Mouse (Mus musculus): ENCODE measurements around the gene Coro6. TPM values are rescaled to one million over a fixed set of nuclear protein-coding genes. Genes with fewer than 3 reads are reported as not detected.

Gene Coro6
- total and polyA plus RNA-seq, 3 experiments, result 0.04 to 0.18 TPM; not detected in 1

GRCm38 (mm10) chr11:77440081-77440480 is 22.1 kb upstream of the Coro6 start:
- no peaks in the 10 kb centered on the region for H3K79me2 ChIP-seq (ENCODE audit: control insufficient read depth, insufficient read depth, low read length, poor library complexity)
- peaks cover 8 to 12% of the 10 kb centered on the region in 2 experiments for H3K36me3 ChIP-seq (ENCODE audit: control insufficient read depth in 1 of 2, insufficient read depth in 2 of 2, low read length in 2 of 2)
- no peak for DNase-seq (ENCODE audit: low read depth, low spot score)
- peaks cover 9 to 11% of the 10 kb centered on the region in 2 experiments for H3K4me1 ChIP-seq (ENCODE audit: control insufficient read depth in 1 of 2, insufficient read depth in 2 of 2, low read length in 2 of 2)
- H3K27ac ChIP-seq (ENCODE audit: control insufficient read depth, low read depth, low read length), result no peak overlapping the region
- H3K9me3 ChIP-seq (replicated peaks; ENCODE audit: insufficient read depth, low read length), result no peaks in the 10 kb centered on the region
- H3K27me3 ChIP-seq (ENCODE audit: control insufficient read depth in 1 of 2, insufficient read depth in 2 of 2, low read length in 2 of 2), result no peaks in the 10 kb centered on the region
- H3K9ac ChIP-seq (ENCODE audit: control insufficient read depth, low read depth, low read length, poor library complexity, severe bottlenecking), result no peak overlapping the region
- H3K4me3 ChIP-seq (ENCODE audit: control insufficient read depth in 1 of 2, insufficient read depth in 1 of 2, low read depth in 2 of 2, low read length in 2 of 2), result no peak overlapping the region
- TF ChIP-seq ETS1 (IDR thresholded peaks at IDR 0.05; ENCODE audit: low read depth, low read length), result no peak
- no peak for TF ChIP-seq MEF2A (IDR thresholded peaks at IDR 0.05; ENCODE audit: extremely low read depth, insufficient replicate concordance, low read depth, low read length, poor library complexity, severe bottlenecking)
- no peak for TF ChIP-seq MAX (IDR thresholded peaks at IDR 0.05; ENCODE audit: low read length)
- no peak for TF ChIP-seq JUND (IDR thresholded peaks at IDR 0.05; ENCODE audit: low read depth, low read length)
- TF ChIP-seq ELF1 (IDR thresholded peaks at IDR 0.05; ENCODE audit: low read depth, low read length), result no peak
- TF ChIP-seq KAT2A (conservative IDR thresholded peaks at IDR 0.05; ENCODE audit: low read depth, low read length), result no peak
- TF ChIP-seq TCF12 (IDR thresholded peaks at IDR 0.05; ENCODE audit: low read depth, low read length), result no peak
- TF ChIP-seq ZMIZ1 (IDR thresholded peaks at IDR 0.05; ENCODE audit: low read depth, low read length), result no peak
- TF ChIP-seq ZC3H11A (IDR thresholded peaks at IDR 0.05; ENCODE audit: low read depth, low read length), result no peak
- TF ChIP-seq TBP (IDR thresholded peaks at IDR 0.05; ENCODE audit: low read depth, low read length), result no peak
- TF ChIP-seq TAL1 (IDR thresholded peaks at IDR 0.05; ENCODE audit: low read length), result no peak
- no peak for TF ChIP-seq POLR2A (IDR thresholded peaks at IDR 0.05; ENCODE audit: control insufficient read depth in 1 of 2, insufficient read depth in 1 of 2, low read depth in 1 of 2, low read length in 2 of 2, poor library complexity in 1 of 2)

GRCm38 (mm10) chr11:77441020-77441419 is 21.2 kb upstream of the Coro6 start:
- DNase-seq (ENCODE audit: low read depth, low spot score), result no peak
- no peak overlapping the region for H3K4me3 ChIP-seq (ENCODE audit: control insufficient read depth in 1 of 2, insufficient read depth in 1 of 2, low read depth in 2 of 2, low read length in 2 of 2)

More at GRCm38 (mm10) chr11:77441020-77441419, 21.2 kb upstream of the Coro6 start:
- peaks cover 8 to 22% of the 10 kb centered on the region in 2 experiments for H3K36me3 ChIP-seq (ENCODE audit: control insufficient read depth in 1 of 2, insufficient read depth in 2 of 2, low read length in 2 of 2)
- no peak overlapping the region for H3K27ac ChIP-seq (ENCODE audit: control insufficient read depth, low read depth, low read length)
- no peaks in the 10 kb centered on the region for H3K27me3 ChIP-seq (ENCODE audit: control insufficient read depth in 1 of 2, insufficient read depth in 2 of 2, low read length in 2 of 2)
- no peaks in the 10 kb centered on the region for H3K9me3 ChIP-seq (replicated peaks; ENCODE audit: insufficient read depth, low read length)
- TF ChIP-seq MAZ (IDR thresholded peaks at IDR 0.05; ENCODE audit: low read depth, low read length) (no peak), TBP (IDR thresholded peaks at IDR 0.05; ENCODE audit: low read depth, low read length) (no peak), MYB (IDR thresholded peaks at IDR 0.05; ENCODE audit: low read depth, low read length) (no peak), TCF12 (IDR thresholded peaks at IDR 0.05; ENCODE audit: low read depth, low read length) (no peak), CHD1 (IDR thresholded peaks at IDR 0.05; ENCODE audit: low read depth, low read length) (no peak), ZC3H11A (IDR thresholded peaks at IDR 0.05; ENCODE audit: low read depth, low read length) (no peak), ZNF384 (IDR thresholded peaks at IDR 0.05; ENCODE audit: low read depth, low read length) (no peak), POLR2AphosphoS2 (IDR thresholded peaks at IDR 0.05; ENCODE audit: low read length) (no peak), E2F4 (IDR thresholded peaks at IDR 0.05; ENCODE audit: borderline replicate concordance, low read depth, low read length) (no peak), TAL1 (IDR thresholded peaks at IDR 0.05; ENCODE audit: low read length) (no peak), RAD21 (IDR thresholded peaks at IDR 0.05; ENCODE audit: low read depth, low read length) (no peak), CTCF (IDR thresholded peaks at IDR 0.05 in 2 of 3, conservative IDR thresholded peaks at IDR 0.05 in 1 of 3; ENCODE audit: control insufficient read depth in 1 of 3, insufficient read depth in 1 of 3, low read depth in 2 of 3, low read length in 3 of 3, poor library complexity in 1 of 3, severe bottlenecking in 1 of 3) (no peak), SMC3 (IDR thresholded peaks at IDR 0.05; ENCODE audit: low read depth, low read length) (no peak), MEF2A (IDR thresholded peaks at IDR 0.05; ENCODE audit: extremely low read depth, insufficient replicate concordance, low read depth, low read length, poor library complexity, severe bottlenecking) (no peak), POLR2A (IDR thresholded peaks at IDR 0.05; ENCODE audit: control insufficient read depth in 1 of 2, insufficient read depth in 1 of 2, low read depth in 1 of 2, low read length in 2 of 2, poor library complexity in 1 of 2) (no peak), EP300 (IDR thresholded peaks at IDR 0.05; ENCODE audit: low read depth in 1 of 2, low read length in 2 of 2) (no peak), GABPA (IDR thresholded peaks at IDR 0.05; ENCODE audit: low read depth, low read length) (no peak), MYC (IDR thresholded peaks at IDR 0.05; ENCODE audit: low read depth, low read length) (no peak), UBTF (IDR thresholded peaks at IDR 0.05; ENCODE audit: borderline replicate concordance, insufficient read depth, low read depth, low read length) (no peak)
- H3K4me1 ChIP-seq (ENCODE audit: control insufficient read depth in 1 of 2, insufficient read depth in 2 of 2, low read length in 2 of 2), result peaks cover 16 to 20% of the 10 kb centered on the region in 2 experiments
- no peaks in the 10 kb centered on the region for H3K79me2 ChIP-seq (ENCODE audit: control insufficient read depth, insufficient read depth, low read length, poor library complexity)
- no peak overlapping the region for H3K9ac ChIP-seq (ENCODE audit: control insufficient read depth, low read depth, low read length, poor library complexity, severe bottlenecking)
